Comparison of ENCODE assay signal across 9 mouse cellular contexts in the genomic region with DNA sequence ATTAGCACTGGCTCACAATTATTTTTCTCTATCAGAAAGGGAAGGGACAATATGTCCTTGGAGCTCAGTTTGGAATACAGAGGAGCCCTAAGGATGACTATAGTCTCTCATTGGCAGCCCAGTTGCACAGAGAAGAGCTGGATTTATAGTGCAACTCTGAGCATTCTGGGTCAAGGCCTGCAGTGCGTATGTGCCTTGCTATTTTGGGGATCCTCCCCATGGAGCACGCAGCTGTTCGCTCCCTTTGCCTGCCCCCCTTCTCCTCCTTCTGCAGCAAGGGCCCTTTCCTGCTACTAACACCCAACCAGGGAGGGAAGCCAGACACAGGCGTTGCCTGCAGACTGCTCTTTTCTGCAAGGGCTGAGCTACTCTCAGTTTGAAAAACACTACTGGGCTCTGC. TPM values are rescaled to one million over a fixed set of nuclear protein-coding genes. Genes with fewer than 3 reads are reported as not detected.
DNase-seq lines count a peak whose midpoint lies in the region; ATAC-seq and TF ChIP-seq lines count a peak whose summit lies in the region.
"Had no signal": no experiment of that assay in that cellular context is flagged by ENCODE, and none has a peak within 500 bp of the region (broad histone marks: within the 10 kb centered on the region; RNA-seq: fewer than 3 reads in every experiment).

No protein-coding gene starts in this region.

- H3K4me2 ChIP-seq in forebrain, postnatal 0 days (ENCODE audit: low read depth), result no peak overlapping the region
- no peak overlapping the region for H3K4me2 ChIP-seq in forebrain, embryonic 11.5 days (ENCODE audit: low read depth, low read length, severe bottlenecking)

- intact Hi-C loops in left cerebral cortex, postnatal 14 days (cut with DNase I), result no loop called here

- ATAC-seq in forebrain, postnatal 0 days, result peak; percentile 62
- no peak for ATAC-seq in forebrain, embryonic 11.5 days (replicated peaks; ENCODE audit: low FRiP score)
- no peak for ATAC-seq in megakaryocyte, adult 5-6 weeks (ENCODE audit: poor library complexity, severe bottlenecking)

- H3K36me3 ChIP-seq in forebrain, postnatal 0 days (ENCODE audit: insufficient read depth), result no peaks in the 10 kb centered on the region
- H3K36me3 ChIP-seq in forebrain, embryonic 11.5 days (ENCODE audit: control insufficient read depth, insufficient read depth, low read length), result no peaks in the 10 kb centered on the region

- H3K9me3 ChIP-seq in forebrain, postnatal 0 days (ENCODE audit: low read length), result no peaks in the 10 kb centered on the region
- no peaks in the 10 kb centered on the region for H3K9me3 ChIP-seq in forebrain, embryonic 11.5 days (ENCODE audit: control insufficient read depth, low read length)

- TF ChIP-seq CTCF in forebrain, postnatal 0 days (IDR thresholded peaks at IDR 0.05; ENCODE audit: low read depth), result no peak

- no peaks in the 10 kb centered on the region for H3K4me1 ChIP-seq in forebrain, postnatal 0 days (ENCODE audit: insufficient read depth)
- no peaks in the 10 kb centered on the region for H3K4me1 ChIP-seq in forebrain, embryonic 11.5 days (replicated peaks; ENCODE audit: control insufficient read depth, insufficient read depth, low read length)

- H3K9ac ChIP-seq in forebrain, postnatal 0 days, result no peak overlapping the region
- H3K9ac ChIP-seq in forebrain, embryonic 11.5 days (ENCODE audit: low read length), result no peak overlapping the region

- no peak for DNase-seq in forebrain, postnatal 0 days
- no peak for DNase-seq in forebrain, embryonic 11.5 days (ENCODE audit: low spot score)
- peak; percentile 57 for DNase-seq in adrenal gland, postnatal 14 days
- DNase-seq in gastrocnemius, postnatal 10 days, result peak; percentile 22
- peak; percentile 23 to 37 for DNase-seq in left cerebral cortex, postnatal 14 days (ENCODE audit: low spot score in 2 of 2)
- DNase-seq in natural killer cell, adult 2 months (ENCODE audit: low spot score in 2 of 2), result no peak
- DNase-seq in spleen, adult 18-20 months, result no peak

- 71% methylated on average over 4 of the region's 4 CpGs for WGBS in forebrain, postnatal 0 days
- WGBS in forebrain, embryonic 11.5 days, result 77% methylated on average over 4 of the region's 4 CpGs

- H3K27ac ChIP-seq in forebrain, postnatal 0 days (ENCODE audit: low read depth, low read length), result no peak overlapping the region
- no peak overlapping the region for H3K27ac ChIP-seq in forebrain, embryonic 11.5 days (ENCODE audit: low read depth, low read length)

- no peaks in the 10 kb centered on the region for H3K27me3 ChIP-seq in forebrain, postnatal 0 days (ENCODE audit: insufficient read depth, low read length)
- H3K27me3 ChIP-seq in forebrain, embryonic 11.5 days (ENCODE audit: control insufficient read depth, insufficient read depth, low read length), result no peaks in the 10 kb centered on the region

- H3K4me3 ChIP-seq in forebrain, postnatal 0 days (ENCODE audit: low read depth, low read length), result no peak overlapping the region
- no peak overlapping the region for H3K4me3 ChIP-seq in forebrain, embryonic 11.5 days (ENCODE audit: low read depth, low read length)
- H3K4me3 ChIP-seq: erythroblast, embryonic 14.5 days had no signal

RNA-seq across cellular contexts. Expression of gene Mamld1, which starts 56.3 kb away (rescaled TPM):
- 6.8 and 7.0 TPM in 2 replicates for total RNA-seq in forebrain, postnatal 0 days (2014; rRNA removed)
- 4.7 and 5.0 TPM in 2 replicates for polyA plus RNA-seq in forebrain, postnatal 0 days (2015; fragmentation: Nextera tagmentation; extraction: Ambion mirVana)
- polyA plus RNA-seq in forebrain, embryonic 11.5 days (2014; fragmentation: Nextera tagmentation; extraction: Ambion mirVana), result 16.5 and 17.4 TPM in 2 replicates
- 12.2 and 13.1 TPM in 2 replicates for total RNA-seq in adrenal gland, postnatal 14 days (2021)
- total RNA-seq in gastrocnemius, postnatal 10 days (2021), result 1 to 10 TPM; 4.6 to 5.8 TPM
- 10 to 100 TPM; 25.5 to 27.3 TPM for total RNA-seq in left cerebral cortex, postnatal 14 days (2021)
- total RNA-seq in megakaryocyte, adult 5-6 weeks (2015), result 0.64 and 1.2 TPM in 2 replicates
- total RNA-seq in megakaryocyte, adult 5-6 weeks (2017), result 0.11 and 0.12 TPM in 2 replicates
- polyA plus RNA-seq: erythroblast, embryonic 14.5 days had no signal

Comparison
In these comparisons a context has a peak if more than half of its experiments do, and no peak if none do; other contexts are left out.
1. DNase-seq: peak in adrenal gland, postnatal 14 days (single experiment), gastrocnemius, postnatal 10 days (single experiment) and left cerebral cortex, postnatal 14 days (2 of 2); none in forebrain, postnatal 0 days (single experiment), forebrain, embryonic 11.5 days (single experiment), natural killer cell, adult 2 months (0 of 2) and spleen, adult 18-20 months (0 of 2).